Mouse (Mus musculus) granulocyte monocyte progenitor cell, adult 5-6 weeks (primary cell): Measurements from ENCODE around the gene Mroh2a. TPM values are rescaled to one million over a fixed set of nuclear protein-coding genes. Genes with fewer than 3 reads are reported as not detected.

Source experiments
- ATAC-seq: replicated peaks from 2 replicates; pipeline ENCODE4 v1.8.0; 2016; ENCODE audit warnings: mild to moderate bottlenecking, moderate TSS enrichment, inconsistent platforms; ENCODE audit not compliant: poor library complexity, severe bottlenecking
- total RNA-seq, 2 experiments: library from RNA; stranded (forward) in 1 of 2; stranded (reverse) in 1 of 2; fragments of 200-712, 200-1000 nt in 1 of 2; fragments of >200 nt in 1 of 2; fragmentation: Nextera tagmentation in 1 of 2; gene quantifications; 2 replicates each; pipeline ENCODE4 v1.2.3; 2014 to 2017

Gene Mroh2a
- total RNA-seq, 2 experiments from 2014 or later, result 0.10 TPM; not detected in 1

DNA sequence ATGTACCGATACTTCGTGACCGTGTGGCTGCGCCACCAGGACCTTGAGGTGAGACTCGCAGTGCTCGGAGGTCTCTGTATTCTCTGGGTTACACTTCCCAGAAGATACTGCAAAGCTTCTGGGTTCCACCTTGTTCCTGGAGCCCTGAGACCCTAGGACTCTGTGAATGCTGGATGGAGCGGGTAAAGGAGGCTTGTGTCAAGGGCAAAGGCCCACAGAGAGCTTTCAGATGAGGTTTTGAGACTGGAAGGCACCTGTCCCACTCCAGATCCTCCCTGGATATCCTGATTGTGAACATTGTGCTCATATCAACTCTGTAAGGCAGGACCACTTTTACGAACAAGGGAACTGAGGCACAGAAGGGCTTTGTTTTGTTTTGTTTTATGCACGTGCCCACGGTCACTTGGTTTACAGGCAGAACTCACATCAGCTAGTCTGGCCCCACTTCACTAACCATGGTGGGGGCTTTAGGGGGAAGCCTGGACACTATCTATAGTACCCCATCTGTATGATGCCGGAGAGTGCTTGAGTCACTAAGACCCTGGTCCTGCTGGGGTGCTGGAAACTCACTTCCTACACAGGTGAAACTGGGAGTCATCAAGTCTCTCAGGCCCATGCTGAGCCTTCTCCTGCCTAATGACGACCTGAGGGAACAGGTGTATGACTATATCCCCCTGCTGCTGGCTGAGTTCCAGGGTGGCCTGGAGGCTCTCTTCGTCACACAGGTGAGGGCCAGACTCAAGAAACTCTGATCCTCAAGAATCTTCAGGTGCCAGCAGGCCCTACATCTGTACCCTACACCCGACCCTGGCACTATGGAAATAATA lies 6.8 kb downstream of the Mroh2a start:
- ATAC-seq, result no peak

DNA sequence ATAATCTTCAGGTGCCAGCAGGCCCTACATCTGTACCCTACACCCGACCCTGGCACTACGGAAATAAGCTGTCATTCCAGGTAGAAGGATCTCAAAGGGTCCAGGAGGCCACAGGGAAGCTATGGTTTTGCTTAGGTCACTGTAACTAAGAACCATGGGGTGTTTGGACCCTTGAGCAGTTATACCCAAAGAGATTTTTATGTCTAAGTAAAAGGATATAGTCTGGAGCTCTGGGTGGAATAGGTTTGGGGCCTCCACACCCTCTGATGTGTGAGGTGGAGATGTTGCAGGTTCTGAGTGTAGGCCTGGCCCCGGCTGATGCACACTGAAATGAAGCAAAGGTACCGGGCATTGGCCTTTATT lies 7.4 kb downstream of the Mroh2a start:
- ATAC-seq, result no peak

DNA sequence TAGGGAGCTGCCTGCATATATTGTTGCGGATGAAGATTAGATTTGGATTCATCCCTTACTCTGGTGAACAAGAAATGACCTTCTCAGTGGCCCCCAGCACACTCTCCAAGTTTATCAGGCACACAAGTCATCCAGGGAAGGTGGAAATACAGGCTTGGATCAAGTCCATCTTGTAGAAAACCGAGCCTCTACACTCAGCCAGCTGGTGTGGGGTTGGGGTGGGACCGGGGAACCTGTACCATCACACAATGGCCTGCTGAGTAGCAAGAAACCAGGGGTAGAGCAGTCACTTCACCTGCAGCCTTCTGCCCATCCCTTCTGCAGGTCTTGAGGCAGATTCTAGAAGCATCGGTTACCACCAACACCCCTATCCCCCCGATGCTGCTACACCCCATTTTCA lies 7.9 kb downstream of the Mroh2a start:
- no peak for ATAC-seq

DNA sequence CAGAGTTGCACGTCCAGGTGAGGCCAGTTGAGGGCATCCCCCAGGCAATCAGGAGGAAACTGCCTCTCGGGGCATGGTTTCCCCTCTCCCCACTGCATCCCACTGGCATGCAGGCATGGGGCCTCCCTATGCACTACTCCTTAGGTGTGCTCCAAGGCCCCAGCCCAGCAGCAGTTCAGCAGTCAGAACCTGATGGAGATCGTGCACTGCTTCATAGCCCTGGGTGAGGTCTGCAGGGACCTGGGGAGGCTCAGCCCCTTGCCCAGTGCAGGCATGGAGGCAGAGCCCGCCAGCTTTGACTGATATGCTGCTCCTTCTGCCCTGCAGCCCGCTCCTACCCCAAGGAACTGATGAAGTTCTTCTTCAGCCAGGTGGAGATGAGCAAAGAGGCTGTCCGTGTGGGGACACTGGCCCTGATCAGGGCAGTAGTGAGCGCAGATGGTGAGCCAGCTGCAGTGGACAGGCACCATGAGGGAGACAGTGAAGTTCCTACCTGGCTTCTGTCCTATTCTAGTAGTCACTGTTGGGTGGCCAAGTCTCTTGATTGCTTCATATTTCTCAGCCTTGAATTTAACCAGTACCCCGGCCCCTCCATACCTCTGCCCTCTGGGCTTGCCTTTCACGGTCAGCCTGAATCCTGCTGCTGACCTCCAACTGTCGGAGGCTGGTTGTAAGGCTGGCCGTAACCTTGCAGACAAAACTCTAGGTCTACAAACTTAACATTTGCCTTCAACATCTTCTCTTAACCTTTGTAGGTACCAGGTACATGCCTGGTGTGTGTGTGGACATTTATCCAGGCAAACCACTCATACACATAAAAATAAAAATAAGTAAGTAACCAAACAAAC lies 8.5 kb downstream of the Mroh2a start:
- no peak for ATAC-seq

DNA sequence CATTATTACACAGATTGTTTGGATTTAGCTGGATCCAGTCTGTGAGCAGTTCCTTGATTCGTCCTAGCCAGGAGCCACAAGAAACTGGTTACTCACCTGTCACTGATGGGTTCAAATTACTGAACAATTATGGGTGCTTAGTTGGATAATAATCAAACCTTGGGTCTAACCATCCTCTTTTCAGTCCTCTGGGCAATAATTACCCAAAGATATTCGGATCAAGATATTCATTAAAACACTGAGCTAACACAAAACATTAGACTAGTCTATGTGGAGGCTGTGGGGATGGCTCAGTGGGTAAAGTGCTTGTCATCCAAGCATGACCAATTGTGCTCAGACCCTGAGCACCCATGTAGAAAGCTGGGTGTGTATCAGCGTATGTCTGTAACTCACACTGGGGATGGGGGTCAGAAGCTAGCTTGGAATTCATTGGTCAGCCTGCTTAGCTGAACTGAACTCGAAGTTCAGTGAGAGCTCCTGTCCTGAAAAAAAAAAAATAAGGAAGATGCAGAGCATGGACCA lies 9.2 kb downstream of the Mroh2a start:
- no peak for ATAC-seq

DNA sequence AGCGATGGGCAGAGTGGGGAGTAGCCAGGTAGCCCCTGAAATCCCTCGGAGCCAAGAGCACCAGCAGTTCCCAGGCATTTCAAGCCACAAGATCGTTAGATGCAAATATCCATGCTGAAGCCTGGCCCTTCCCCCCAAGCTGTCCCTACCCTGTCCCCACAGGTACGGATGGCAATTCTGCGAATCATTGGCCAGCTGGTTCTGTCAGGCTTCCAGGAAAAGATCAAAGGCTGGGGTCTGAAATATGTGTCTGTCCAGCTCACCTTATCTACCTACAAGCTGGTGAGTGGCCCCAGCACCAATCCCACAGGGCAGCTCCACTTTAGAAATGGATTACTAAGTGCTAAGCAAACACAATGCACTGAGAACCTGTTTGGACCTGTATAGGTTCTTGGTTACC lies 10.5 kb downstream of the Mroh2a start:
- ATAC-seq, result no peak

DNA sequence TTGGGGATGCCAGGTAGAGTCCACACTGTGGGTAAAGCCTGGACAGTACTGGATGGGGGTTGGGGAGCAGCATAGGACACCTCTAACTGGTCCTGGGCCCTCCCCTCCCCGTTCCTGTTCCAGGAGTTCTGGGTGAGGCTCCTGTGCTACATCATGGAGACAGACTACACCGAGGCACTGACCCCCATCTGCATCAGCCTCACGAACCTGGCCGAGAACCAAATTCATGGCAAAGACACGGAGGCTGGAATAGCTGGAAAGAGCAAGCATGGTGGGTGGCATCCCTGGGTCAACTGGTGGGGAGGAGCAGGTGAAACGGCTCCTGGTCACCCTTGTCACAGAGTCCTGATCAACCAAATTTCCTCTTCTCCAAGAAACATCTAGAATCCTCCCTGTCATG lies 12.0 kb downstream of the Mroh2a start:
- no peak for ATAC-seq

DNA sequence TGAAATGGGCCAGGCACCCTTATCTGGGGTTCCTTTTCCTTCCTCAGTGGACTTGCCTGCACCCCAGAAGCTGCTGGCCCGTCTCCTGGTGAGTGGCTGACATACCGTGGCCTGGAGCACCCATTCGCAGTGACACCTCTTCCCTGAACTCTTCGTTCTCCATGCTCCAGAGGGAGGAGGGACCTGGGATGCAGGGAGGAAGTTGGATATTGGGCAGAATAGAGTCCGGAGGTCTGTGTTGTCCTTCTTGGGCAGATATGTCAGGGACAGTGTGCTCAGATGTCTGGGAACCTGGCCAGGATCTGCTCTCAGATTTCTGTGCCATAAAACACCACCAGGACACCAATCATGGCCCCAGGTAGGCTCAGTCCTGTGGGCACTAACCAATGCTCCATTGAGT lies 13.3 kb downstream of the Mroh2a start:
- ATAC-seq, result no peak

DNA sequence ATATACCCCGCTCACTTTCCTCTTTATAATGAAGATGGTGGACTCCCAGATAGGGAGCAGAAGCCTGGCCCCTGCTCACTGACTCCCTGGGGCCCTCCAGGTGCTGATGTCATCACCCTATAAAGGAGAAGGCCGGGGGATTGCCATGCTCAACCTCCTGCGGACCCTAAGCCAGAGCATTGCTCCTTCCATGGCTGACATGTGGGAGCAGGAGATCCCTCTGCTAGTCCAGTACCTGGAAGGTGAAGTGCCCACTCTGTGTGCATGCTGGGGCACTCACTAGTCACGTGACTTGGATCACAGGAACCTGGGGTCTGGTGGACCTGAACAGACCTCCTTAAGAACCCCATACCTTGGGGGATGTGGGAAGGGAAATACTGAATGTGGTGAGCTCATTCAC lies 13.8 kb downstream of the Mroh2a start:
- no peak for ATAC-seq

DNA sequence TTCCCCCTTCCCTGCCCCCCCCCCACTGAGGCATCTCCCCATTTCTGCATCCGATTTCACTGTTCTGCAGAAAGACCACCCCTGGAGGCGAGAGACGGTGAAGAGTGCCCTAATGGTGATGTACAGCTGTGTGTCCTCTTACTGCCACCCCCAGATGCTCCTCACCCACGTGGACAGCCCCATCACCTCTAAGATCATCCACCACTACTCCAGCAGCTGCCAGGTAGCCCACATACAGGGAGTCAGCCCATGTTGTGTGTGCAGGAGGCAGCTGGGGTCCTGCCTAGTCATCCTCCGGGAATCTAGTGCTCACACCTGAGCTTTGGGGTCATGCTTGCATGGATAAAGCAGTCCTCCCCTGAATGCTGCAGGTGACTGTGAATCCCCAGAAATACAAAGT lies 17.1 kb downstream of the Mroh2a start:
- ATAC-seq, result no peak

DNA sequence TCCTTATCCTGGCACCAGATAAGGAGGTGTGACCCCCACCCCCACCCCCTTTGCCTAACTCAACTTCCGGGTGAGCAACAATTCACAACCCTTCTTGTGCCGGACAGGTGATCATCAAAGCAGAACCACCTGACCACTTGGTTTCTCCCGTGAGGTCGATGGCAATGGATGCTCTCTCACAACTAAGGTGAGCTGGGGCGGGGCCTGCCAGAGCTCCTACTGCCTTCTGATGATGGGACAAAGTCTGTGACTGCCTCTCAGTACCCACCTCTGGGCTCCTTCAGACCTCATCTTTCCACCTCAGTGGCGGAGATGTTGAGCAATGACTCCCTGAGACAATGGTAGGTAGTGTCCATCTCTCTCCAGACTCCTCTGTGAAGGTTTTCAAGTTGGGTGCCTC lies 19.1 kb downstream of the Mroh2a start:
- no peak for ATAC-seq

DNA sequence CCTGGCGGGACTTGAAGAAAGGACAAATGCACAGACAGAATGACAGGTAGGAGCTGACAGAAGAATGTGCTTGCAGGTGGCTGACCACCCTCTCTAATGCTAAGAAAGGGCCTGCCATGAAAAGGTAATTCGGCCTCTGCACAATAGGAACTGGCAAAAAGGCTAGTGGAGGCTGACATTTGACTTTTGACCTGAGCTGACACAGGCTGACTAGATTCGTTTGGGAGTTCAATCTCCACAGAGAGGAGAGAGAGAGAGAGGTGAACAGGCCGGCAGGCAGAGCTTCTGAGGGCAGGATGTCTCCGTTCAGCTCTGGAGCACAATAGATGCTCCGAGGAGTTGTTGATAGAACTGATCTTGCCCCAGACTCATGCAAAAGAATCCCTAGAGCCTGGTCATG lies 19.6 kb downstream of the Mroh2a start:
- no peak for ATAC-seq

DNA sequence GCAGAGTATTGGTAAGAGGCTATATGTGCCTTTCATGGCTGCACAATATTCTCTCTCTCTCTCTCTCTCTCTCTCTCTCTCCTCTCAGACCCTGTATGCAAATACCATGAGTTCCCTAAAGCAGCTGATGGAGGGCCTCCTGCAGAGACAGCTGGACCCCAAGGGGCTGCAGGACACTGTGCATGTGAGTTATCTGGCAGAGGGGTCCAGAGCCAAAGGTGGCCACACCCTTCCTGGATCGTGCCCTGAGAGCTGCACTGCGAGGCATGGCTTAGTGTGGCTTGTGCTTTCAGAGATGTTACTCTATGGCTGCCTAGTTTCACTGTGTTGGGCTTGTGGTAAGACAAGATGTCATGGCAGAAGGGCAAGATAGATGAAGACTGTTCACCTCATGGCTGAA lies 20.9 kb downstream of the Mroh2a start:
- ATAC-seq, result no peak

DNA sequence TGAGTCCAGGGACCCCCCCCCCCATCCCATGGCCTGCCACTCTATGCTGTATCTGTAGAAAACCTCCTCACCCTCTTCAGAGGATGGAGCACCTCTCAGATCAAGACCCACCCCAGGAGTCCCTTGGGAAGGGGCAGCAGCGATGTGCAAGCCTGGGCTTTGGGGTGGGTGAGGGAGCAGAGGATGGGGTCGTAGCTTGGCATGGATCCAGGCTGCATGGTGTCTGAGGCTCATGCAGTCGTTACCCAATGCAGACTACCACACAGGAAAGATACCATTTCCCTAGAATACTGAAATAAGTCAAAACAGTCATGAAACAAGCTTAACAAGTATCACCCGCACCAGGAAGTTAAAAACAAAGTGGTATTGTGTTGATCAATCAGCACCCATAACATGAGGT lies 21.9 kb downstream of the Mroh2a start:
- peak; percentile 21 for ATAC-seq

DNA sequence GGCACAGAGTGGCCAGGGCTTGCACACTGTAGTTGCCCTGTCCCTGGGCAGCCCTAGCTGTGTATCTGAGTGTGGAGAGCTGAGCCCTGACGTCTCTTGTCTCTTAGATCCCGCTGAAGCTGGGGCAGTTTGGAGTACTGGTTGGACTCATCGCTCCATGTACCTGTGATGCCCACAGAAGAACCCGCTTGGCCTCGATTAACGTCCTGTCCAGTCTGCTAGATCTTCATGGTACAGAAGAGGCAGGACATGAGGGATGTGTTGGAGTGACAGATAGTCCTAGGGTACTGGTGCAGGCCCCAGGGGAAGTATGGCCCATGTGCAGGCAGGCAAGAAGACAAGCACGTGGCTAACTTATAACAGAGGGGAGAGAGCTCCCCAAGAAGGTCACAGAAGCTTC lies 22.8 kb downstream of the Mroh2a start:
- ATAC-seq, result no peak

DNA sequence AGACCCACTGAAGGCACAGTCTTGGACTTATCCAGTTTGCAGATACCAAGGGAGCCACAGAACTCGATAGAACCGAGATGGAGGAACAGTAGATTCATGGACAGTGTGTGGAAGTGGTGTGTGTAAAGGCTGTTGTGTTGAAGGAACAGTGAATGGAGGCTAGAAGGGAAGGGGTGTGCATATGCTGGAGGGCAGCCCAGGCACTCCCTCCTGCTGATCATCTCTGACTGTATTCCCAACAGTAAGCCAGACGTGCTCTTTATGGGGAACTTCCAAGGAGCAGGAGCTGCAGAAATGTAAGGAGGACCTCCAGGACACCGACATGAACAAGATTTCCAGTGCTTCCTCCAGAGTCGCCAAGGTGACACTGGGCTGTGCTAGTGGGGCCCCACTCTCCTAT lies 23.2 kb downstream of the Mroh2a start:
- no peak for ATAC-seq

DNA sequence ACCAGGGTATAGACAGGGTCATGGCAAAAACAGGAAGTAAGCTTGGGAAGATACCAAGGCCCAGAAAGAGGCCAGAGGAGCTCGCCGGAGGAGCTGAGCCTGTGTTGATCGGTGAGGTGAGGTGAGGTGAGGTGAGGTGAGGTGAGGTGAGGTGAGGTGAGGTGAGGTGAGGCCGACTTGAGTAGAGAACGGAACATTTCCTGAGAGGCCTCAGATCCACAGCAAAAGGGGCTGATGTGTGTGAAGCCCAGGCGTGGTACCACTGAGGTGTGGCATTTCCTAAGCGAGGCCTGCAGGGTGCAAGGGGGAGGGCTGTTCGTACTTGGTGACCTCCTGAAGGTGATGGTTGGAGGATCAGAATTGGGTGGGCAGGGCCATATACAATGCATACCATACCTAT lies 26.3 kb downstream of the Mroh2a start:
- peak; percentile 11 for ATAC-seq

DNA sequence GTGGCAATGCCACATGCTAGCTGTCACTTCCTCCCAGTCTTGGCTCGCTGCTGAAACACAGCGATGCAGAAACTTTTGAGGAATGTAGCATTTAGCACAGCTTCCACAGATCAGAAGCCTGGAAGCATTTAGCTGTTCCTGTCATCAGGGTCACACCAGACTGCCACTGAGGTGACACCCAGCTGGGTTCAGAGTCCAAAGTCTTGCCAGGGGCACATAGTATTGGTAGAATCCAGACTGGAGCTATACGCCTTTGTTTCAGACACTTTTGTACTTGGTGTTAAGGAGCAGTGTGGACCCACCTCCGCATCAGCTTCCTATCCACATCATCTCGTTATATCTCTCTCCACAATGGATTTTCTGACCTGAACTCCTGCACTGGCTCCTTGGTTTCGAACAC lies 26.8 kb downstream of the Mroh2a start:
- ATAC-seq, result no peak

DNA sequence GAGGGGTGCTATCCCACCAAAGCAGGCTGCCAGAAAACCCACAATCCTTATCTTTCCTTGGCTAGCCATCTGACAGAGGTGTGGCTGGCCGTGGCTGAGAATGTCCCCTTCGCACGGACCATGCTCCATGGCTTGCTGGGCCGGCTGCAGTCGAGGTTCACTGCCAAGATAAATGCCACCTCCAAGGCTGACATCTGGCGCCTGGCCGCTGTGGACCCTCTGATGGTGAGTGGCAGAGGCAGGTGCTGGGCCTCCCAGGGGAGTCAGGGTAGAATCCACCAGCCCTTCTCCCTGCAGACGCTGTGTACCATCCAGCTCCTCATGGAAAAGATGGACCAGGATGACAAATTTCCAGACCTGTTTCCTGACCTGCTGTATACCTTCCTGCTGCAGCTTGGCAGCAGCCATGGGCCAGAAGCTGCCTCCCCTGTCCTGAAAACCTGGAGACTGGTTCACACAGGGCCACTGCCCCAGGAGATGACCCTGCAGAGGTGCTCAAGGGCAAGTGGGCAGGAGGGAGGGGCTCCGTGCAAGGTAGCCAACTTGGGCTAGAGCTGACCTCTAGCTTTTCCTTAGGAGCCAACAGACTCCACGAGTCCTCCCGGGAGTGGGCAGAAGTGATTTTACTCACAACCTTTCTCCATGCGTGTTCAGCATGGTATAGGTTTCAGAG lies 28.1 kb downstream of the Mroh2a start:
- no peak for ATAC-seq

DNA sequence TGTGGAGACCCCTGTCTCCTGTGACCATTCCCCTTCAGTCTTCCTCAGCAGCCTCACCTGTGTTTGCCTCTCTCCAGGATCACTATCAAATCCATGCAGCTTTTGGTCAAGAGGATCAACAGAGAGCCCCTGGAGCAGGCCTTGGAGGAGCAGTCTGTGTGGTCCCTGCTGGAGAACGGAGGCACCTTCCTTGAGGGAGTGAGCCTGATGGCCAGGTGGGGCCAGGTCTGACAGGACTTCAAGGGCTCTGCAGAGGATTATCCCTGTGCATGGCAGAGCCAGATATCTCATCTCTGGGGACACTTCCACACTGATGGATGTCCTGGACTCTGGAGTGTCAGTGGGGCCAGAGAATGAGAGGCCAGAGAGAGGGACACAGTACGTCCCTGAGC lies 28.7 kb downstream of the Mroh2a start:
- no peak for ATAC-seq
